Mouse (Mus musculus) stomach, postnatal 0 days (tissue): ENCODE data around the gene Hnrnpa1. TPM values are rescaled to one million over a fixed set of nuclear protein-coding genes. Genes with fewer than 3 reads are reported as not detected.
"Not testable (repeated sequence)": the region's sequence is repeated elsewhere in the genome, so short reads cannot be mapped to it uniquely, and the experiment has no call there.

Experiments
- ATAC-seq: fragments of 200-750 bp; cut with Nextera tagmentation; 2 replicates; pipeline ENCODE4 v1.8.0; 2017; ENCODE audit not compliant: low FRiP score, low TSS enrichment
- DNase-seq: peaks from one replicate; pipeline ENCODE4 v3.0.0-alpha.2; 2016; ENCODE audit warnings: low spot score
- H3K27ac ChIP-seq: fragments of 300-500 bp; sonication (generic); replicated peaks from 2 replicates; pipeline ENCODE4 v1.5.1; 2014; ENCODE audit warnings: mild to moderate bottlenecking, control low read depth
- H3K27me3 ChIP-seq: fragments of 300-500 bp; sonication (generic); 2 replicates; pipeline ENCODE4 v1.6.1; 2014; ENCODE audit warnings: low read length; ENCODE audit not compliant: control insufficient read depth, insufficient read depth
- H3K36me3 ChIP-seq: fragments of 300-500 bp; sonication (generic); 2 replicates; pipeline ENCODE4 v1.6.1; 2014; ENCODE audit warnings: low read length, mixed read lengths; ENCODE audit not compliant: control insufficient read depth, insufficient read depth
- H3K4me1 ChIP-seq: fragments of 300-500 bp; sonication (generic); replicated peaks from 2 replicates; pipeline ENCODE4 v1.6.1; 2014; ENCODE audit warnings: antibody characterized with exemption; ENCODE audit not compliant: control insufficient read depth, insufficient read depth
- H3K4me2 ChIP-seq: fragments of 300-500 bp; sonication (generic); replicated peaks from 2 replicates; pipeline ENCODE4 v1.6.1; 2014; ENCODE audit warnings: low read depth, mild to moderate bottlenecking, control low read depth, moderate library complexity
- H3K4me3 ChIP-seq: fragments of 300-500 bp; sonication (generic); 2 replicates; pipeline ENCODE4 v1.5.1; 2014; ENCODE audit warnings: low read depth, low read length, control low read depth
- H3K9ac ChIP-seq: fragments of 300-500 bp; sonication (generic); 2 replicates; pipeline ENCODE4 v1.6.1; 2014; ENCODE audit warnings: mild to moderate bottlenecking, low read length, control low read depth, mixed read lengths
- H3K9me3 ChIP-seq: fragments of 300-500 bp; sonication (generic); 2 replicates; pipeline ENCODE4 v1.6.1; 2016; ENCODE audit warnings: low read length; ENCODE audit not compliant: control insufficient read depth
- CTCF ChIP-seq: IDR thresholded peaks from 2 replicates; pipeline ENCODE4 v1.5.1; 2016; ENCODE audit warnings: antibody characterized with exemption, low read depth, mild to moderate bottlenecking, moderate library complexity
- EP300 ChIP-seq: optimal IDR thresholded peaks from 2 replicates; pipeline ENCODE3; 2016; ENCODE audit warnings: antibody characterized with exemption
- WGBS: fragments of 180-500 bp; shearing (Covaris S2); extraction: QIAGEN DNeasy Blood & Tissue Kit; methylation state at CpG from one replicate; pipeline ENCODE4 v1.1.7; 2014; 5-methylcytosine and 5-hydroxymethylcytosine counted together
- polyA plus RNA-seq: library from polyadenylated mRNA; unstranded; fragments of >200 nt; fragmentation: Nextera tagmentation; extraction: Ambion mirVana; gene quantifications from 2 replicates; pipeline ENCODE4 v1.2.1, GENCODE M21; 2015

The Hnrnpa1 gene
- polyA plus RNA-seq, 1 experiment from 2014 or later: 251 TPM

DNA sequence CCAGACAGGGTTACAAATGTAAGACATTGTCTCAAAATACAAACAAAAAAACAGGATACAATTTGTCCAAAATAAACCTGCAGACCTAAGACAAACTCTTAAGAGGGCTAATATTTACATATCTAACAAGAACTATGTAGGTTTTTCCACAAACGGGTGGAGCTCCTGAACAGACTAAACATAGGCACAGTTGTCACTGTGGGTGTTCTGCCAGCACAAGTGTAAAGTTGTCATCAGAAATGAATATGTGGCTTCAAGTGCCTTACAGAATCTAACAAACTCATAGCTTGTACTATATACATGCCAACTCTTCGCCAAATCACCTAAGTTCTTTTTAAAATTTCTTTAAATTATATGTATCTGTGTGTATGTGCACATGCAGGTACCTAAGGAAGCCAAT is 7.1 kb upstream of the Hnrnpa1 start:
- H3K9ac ChIP-seq: no peak overlapping the region
- no peaks in the 10 kb centered on the region for H3K4me1 ChIP-seq
- no peak overlapping the region for H3K4me3 ChIP-seq
- no peaks in the 10 kb centered on the region for H3K9me3 ChIP-seq
- H3K36me3 ChIP-seq: no peaks in the 10 kb centered on the region
- ATAC-seq (no peak), DNase-seq (no peak)
- no peaks in the 10 kb centered on the region for H3K27me3 ChIP-seq
- WGBS: 61% methylated on average over 2 of the region's 2 CpGs
- H3K4me2 ChIP-seq: no peak overlapping the region
- no peak overlapping the region for H3K27ac ChIP-seq
- no peak for TF ChIP-seq EP300
- no peak for TF ChIP-seq CTCF

DNA sequence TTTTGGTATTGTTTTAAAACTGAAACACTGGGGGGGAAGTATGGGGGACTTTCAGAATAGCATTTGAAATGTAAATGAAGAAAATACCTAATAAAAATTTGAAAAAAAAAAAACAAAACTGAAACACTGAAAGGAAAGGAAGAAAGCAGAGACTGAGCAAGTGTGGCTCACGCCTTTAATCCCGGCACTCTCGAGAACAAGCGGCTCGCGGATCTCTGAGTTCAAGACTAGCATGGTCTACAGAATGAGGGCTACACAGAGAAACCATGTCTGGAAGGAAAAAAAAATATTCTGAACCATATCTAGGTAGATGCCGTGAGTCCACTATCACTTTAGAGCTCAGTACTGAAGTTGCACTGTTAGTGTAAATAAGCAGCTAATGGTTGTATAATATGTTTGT is 2.9 kb upstream of the Hnrnpa1 start:
- Histone ChIP-seq H3K27ac (no peak overlapping the region), H3K36me3 (no peaks in the 10 kb centered on the region), H3K4me2 (no peak overlapping the region), H3K27me3 (no peaks in the 10 kb centered on the region), H3K9me3 (no peaks in the 10 kb centered on the region), H3K9ac (no peak overlapping the region), H3K4me3 (no peak overlapping the region), H3K4me1 (no peaks in the 10 kb centered on the region)
- 85% methylated on average over 7 of the region's 7 CpGs for WGBS
- DNase-seq (no peak), ATAC-seq (no peak)
- TF ChIP-seq EP300: no peak
- no peak for TF ChIP-seq CTCF

DNA sequence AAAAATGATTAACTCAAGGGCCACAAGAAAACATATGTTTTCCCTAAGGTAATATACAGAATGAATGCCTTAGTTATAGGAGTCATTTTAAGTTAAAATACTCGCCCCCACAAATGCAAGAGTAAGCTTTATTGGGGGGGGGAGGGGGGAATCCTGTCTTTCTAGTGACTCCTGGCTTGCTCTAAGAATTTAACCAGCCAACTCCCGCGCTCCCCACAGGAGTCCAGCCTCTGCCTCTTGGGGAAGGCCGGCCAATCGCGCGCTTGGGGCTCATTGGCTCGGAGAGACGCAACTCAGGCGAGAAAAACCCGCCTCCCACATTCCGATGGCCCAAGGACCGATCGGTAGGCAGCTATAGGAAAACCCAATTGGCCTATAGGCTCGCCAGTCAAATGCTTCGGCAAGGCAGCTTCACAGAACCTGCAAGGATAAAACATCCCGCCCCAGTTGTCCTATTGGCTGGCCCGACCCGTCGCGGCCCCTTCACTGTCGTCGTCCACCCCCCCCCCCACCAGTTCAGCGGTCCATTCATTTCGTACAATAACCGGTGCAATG is 1.0 kb upstream of the Hnrnpa1 start:
- under 1% methylated on average over 26 of the region's 26 CpGs for WGBS
- Histone ChIP-seq H3K4me1 (no peaks in the 10 kb centered on the region), H3K9me3 (no peaks in the 10 kb centered on the region), H3K36me3 (peaks cover 8% of the 10 kb centered on the region; the same call in 1 of the 2 replicates), H3K27me3 (no peaks in the 10 kb centered on the region), H3K9ac (peak overlapping the region; percentile 56), H3K27ac (peak overlapping the region; percentile 96), H3K4me3 (peak overlapping the region; percentile 71), H3K4me2 (peak overlapping the region; percentile 53)
- ATAC-seq: peak; percentile 91
- TF ChIP-seq CTCF (no peak), EP300 (no peak)
- DNase-seq: peak; percentile 95

DNA sequence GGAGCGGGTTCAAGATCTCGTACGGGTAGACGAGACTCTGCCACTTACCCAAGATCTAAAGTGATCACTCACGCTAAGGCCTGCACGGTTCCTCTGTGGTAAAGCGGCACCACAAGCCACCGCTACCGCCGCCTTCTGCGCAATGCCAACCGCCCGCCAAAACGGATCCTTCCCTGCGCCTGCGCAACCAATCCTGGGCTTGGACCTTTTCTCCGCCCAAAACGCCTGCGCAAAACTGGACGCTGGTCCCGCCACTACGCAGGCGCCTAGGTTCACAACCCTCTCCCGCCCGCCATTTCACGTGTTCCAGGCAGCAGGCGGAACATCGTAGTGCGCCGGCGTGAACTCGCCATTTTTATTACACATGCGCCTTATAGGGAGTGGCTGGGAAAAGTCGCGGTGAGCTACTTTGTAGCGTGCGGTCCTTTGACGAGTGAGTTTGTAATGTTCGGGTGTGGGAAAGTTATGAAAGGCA is 510 bp upstream of the Hnrnpa1 start, which contains the start of gene Cbx5:
Gene Cbx5, minus strand, starts transcription at position 132 of the 475 bp plus-strand sequence.
- Histone ChIP-seq H3K27ac (peak within 1 kb of the TSS; percentile 96), H3K4me3 (peak within 1 kb of the TSS; percentile 71), H3K9ac (peak within 1 kb of the TSS; percentile 76), H3K9me3 (no peaks in the 10 kb centered on the region), H3K36me3 (peaks cover 8% of the 10 kb centered on the region; the same call in 1 of the 2 replicates), H3K4me1 (no peaks in the 10 kb centered on the region), H3K27me3 (no peaks in the 10 kb centered on the region), H3K4me2 (peak within 1 kb of the TSS; percentile 61)
- peak; percentile 93 for ATAC-seq
- DNase-seq: peak; percentile 98
- under 1% methylated on average over 39 of the region's 39 CpGs for WGBS
- TF ChIP-seq CTCF (peak; percentile 20; the same call in 1 of the 2 replicates), EP300 (peak; percentile 57)

DNA sequence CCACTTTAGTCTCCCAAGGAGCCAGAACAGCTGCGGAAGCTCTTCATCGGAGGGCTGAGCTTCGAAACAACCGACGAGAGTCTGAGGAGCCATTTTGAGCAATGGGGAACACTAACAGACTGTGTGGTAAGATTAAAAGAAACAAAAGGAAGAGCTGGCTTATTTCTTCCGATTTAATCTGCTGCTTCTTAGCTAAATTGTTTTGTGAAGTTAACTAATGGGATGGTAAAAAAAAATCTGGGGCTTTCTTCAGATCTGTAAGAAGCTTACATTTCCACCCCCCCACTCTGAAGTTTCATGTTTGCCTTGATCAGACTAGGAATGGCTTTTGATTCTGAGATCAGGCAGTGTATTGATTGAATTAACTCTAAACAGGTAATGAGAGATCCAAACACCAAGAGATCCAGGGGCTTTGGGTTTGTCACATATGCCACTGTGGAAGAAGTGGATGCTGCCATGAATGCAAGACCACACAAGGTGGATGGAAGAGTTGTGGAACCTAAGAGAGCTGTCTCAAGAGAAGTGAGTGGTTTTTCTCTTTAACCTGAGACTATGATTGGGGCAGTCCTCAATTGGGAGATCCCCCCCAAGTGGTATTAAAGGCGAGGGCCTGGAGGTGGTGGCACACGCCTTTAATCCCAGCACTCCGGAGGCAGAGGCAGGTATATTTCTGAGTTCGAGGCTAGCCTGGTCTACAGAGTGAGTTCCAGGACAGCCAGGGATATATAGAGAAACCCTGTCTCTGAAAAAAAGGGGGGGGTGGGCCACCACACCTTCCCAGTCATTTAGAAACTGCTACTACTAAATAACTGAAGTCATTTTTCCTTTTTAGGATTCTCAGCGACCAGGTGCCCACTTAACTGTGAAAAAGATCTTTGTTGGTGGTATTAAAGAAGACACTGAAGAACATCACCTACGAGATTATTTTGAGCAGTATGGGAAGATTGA is 1.1 kb downstream of the Hnrnpa1 start:
- peak overlapping the region; percentile 61 for H3K4me2 ChIP-seq
- 7% methylated on average over 11 of the region's 12 CpGs for WGBS
- not testable (repeated sequence) for H3K27me3 ChIP-seq, H3K4me1 ChIP-seq, H3K9me3 ChIP-seq, ATAC-seq, DNase-seq
- H3K4me3 ChIP-seq: peak overlapping the region; percentile 71
- peak overlapping the region; percentile 96 for H3K27ac ChIP-seq
- H3K36me3 ChIP-seq: peaks cover 13% of the 10 kb centered on the region; the same call in 1 of the 2 replicates
- H3K9ac ChIP-seq: peak overlapping the region; percentile 76
